Mouse (Mus musculus) forebrain, postnatal 0 days (tissue): Measurements from ENCODE around the gene Fndc8. TPM values are rescaled to one million over a fixed set of nuclear protein-coding genes. Genes with fewer than 3 reads are reported as not detected.

Experiments
- ATAC-seq: fragments of 200-750 bp; cut with Nextera tagmentation; 2 replicates; pipeline ENCODE4 v1.8.0; 2017; ENCODE audit warnings: mild to moderate bottlenecking, moderate library complexity
- DNase-seq: peaks from one replicate; pipeline ENCODE4 v3.0.0-alpha.2; 2015
- H3K27ac ChIP-seq: fragments of 300-500 bp; sonication (generic); 2 replicates; pipeline ENCODE4 v1.5.1; 2014; ENCODE audit warnings: low read depth, mild to moderate bottlenecking, antibody characterized with exemption, low read length, moderate library complexity, mixed read lengths
- H3K27me3 ChIP-seq: fragments of 300-500 bp; sonication (generic); 2 replicates; pipeline ENCODE4 v1.6.1; 2014; ENCODE audit warnings: mild to moderate bottlenecking, low read length, mixed read lengths; ENCODE audit not compliant: insufficient read depth
- H3K36me3 ChIP-seq: fragments of 300-500 bp; sonication (generic); 2 replicates; pipeline ENCODE4 v1.6.1; 2014; ENCODE audit warnings: mild to moderate bottlenecking, moderate library complexity; ENCODE audit not compliant: insufficient read depth
- H3K4me1 ChIP-seq: fragments of 300-500 bp; sonication (generic); 2 replicates; pipeline ENCODE4 v1.6.1; 2014; ENCODE audit warnings: antibody characterized with exemption; ENCODE audit not compliant: insufficient read depth
- H3K4me2 ChIP-seq: fragments of 300-500 bp; sonication (generic); 2 replicates; pipeline ENCODE4 v1.6.1; 2014; ENCODE audit warnings: low read depth, mild to moderate bottlenecking, moderate library complexity
- H3K4me3 ChIP-seq: fragments of 300-500 bp; sonication (generic); 2 replicates; pipeline ENCODE4 v1.5.1; 2014; ENCODE audit warnings: low read depth, low read length, mixed read lengths
- H3K9ac ChIP-seq: fragments of 300-500 bp; sonication (generic); 2 replicates; pipeline ENCODE4 v1.6.1; 2014; ENCODE audit warnings: mild to moderate bottlenecking
- H3K9me3 ChIP-seq: fragments of 300-500 bp; sonication (generic); 2 replicates; pipeline ENCODE4 v1.6.1; 2016; ENCODE audit warnings: low read length
- CTCF ChIP-seq: sonication (generic); IDR thresholded peaks from 2 replicates; pipeline ENCODE4 v1.5.1; 2016; ENCODE audit warnings: antibody characterized with exemption, control low read depth, low read depth
- WGBS: fragments of 180-500 bp; shearing (Covaris S2); extraction: QIAGEN DNeasy Blood & Tissue Kit; methylation state at CpG from one replicate; pipeline ENCODE4 v1.1.7; 2014; 5-methylcytosine and 5-hydroxymethylcytosine counted together
- polyA plus RNA-seq: library from polyadenylated mRNA; unstranded; fragments of >200 nt; fragmentation: Nextera tagmentation; extraction: Ambion mirVana; gene quantifications from 2 replicates; pipeline ENCODE4 v1.2.1, GENCODE M21; 2015
- total RNA-seq: library from RNA; depleted of rRNA; stranded (reverse); fragments of >200 nt; gene quantifications from 2 replicates; pipeline ENCODE4 v1.2.3, GENCODE M21; 2014

Fndc8 gene
- total and polyA plus RNA-seq, 2 experiments from 2014 or later: 0.29 TPM; not detected in 1

DNA sequence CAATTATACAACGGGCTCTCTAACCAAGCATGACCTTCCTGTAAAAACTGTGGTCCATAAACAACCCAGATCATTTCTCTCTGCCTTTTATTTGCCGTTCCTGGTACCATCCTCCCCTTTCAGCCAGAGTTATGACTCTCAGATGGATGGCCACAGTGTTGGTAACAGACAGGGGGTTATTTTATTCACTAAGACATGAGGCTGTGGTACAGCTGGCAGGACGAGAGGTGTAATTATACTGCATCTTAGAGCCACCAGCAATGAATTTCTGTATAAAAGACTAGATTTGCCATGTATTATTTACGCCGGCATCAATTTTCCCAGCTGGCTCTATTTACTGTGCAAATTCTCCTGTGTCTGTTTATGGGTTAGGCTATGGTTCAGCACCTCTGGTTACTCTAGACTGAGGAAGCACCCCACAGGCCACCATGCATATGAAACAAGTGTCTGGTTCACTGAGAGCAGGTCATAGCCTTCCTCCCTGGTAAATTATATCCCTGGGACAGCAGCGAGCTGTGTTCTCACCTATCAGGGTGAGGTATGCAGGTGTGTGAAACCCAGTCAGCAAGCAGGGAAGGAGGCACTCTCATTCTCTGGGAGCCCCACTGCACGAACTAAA is 14.1 kb upstream of the Fndc8 start:
- no peaks in the 10 kb centered on the region for H3K27me3 ChIP-seq
- ATAC-seq (no peak), DNase-seq (no peak)
- no peaks in the 10 kb centered on the region for H3K4me1 ChIP-seq
- H3K27ac ChIP-seq: no peak overlapping the region; the same call in 1 of the 2 replicates
- H3K4me2 ChIP-seq: no peak overlapping the region
- 74% methylated on average over 7 of the region's 7 CpGs for WGBS
- H3K4me3 ChIP-seq: no peak overlapping the region
- no peak overlapping the region for H3K9ac ChIP-seq
- no peak for TF ChIP-seq CTCF
- no peaks in the 10 kb centered on the region for H3K9me3 ChIP-seq
- H3K36me3 ChIP-seq: peaks cover 10% of the 10 kb centered on the region; the same call in 1 of the 2 replicates

DNA sequence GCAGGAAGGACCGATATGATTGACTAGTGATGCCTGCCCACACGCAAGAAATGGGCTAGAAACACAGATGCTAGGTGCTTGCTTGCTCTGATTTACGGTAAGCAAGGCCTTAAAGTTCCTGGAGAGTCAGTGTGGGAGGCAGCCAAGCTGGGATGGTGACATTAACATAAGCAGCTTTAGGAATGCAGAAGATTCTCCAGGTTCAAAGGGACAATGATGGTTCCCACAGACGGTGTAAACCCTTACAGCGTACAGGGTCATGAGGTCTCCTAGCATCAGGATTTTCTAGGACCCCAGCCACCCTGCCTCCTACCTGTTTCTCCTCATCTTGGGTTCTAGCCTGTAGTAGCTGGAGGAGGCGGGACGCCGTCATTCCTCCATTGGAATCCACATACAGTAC is 8.7 kb upstream of the Fndc8 start:
- no peak for ATAC-seq
- WGBS: 77% methylated on average over 8 of the region's 8 CpGs

DNA sequence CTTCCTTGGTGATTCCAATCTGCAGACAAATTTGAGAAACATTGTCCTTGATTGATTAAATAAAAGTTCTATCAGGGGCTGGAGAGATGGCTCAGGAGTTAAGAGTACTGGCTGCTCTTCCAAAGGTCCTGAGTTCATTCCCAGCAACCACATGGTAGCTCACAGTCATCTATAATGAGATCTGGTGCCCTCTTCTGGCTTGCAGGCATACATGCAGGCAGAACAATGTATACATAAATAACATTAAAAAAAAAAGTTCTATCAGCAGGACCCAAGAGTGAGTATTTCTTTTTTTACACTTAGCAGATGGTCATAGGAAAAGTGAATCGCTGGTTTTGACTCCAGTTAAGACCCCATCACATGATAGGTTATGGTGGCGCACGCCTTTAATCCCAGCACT is 5.4 kb upstream of the Fndc8 start:
- Histone ChIP-seq H3K27me3 (no peaks in the 10 kb centered on the region; the same call in 1 of the 2 replicates), H3K9ac (no peak overlapping the region), H3K4me3 (no peak overlapping the region), H3K4me2 (no peak overlapping the region), H3K27ac (no peak overlapping the region), H3K9me3 (no peaks in the 10 kb centered on the region), H3K4me1 (no peaks in the 10 kb centered on the region), H3K36me3 (0 out of 2 replicates have a peak, but pooled peaks cover 7% of the 10 kb centered on the region)
- peak; percentile 56 for TF ChIP-seq CTCF
- ATAC-seq: no peak
- WGBS: 91% methylated on average over 3 of the region's 3 CpGs
- no peak for DNase-seq

More for the DNA sequence above, 8.7 kb upstream of the Fndc8 start:
- Histone ChIP-seq H3K36me3 (peaks cover 13% of the 10 kb centered on the region; the same call in 1 of the 2 replicates), H3K9ac (no peak overlapping the region), H3K9me3 (no peaks in the 10 kb centered on the region), H3K4me1 (no peaks in the 10 kb centered on the region), H3K4me3 (no peak overlapping the region), H3K4me2 (no peak overlapping the region), H3K27ac (no peak overlapping the region), H3K27me3 (no peaks in the 10 kb centered on the region)
- no peak for DNase-seq
- TF ChIP-seq CTCF: no peak

DNA sequence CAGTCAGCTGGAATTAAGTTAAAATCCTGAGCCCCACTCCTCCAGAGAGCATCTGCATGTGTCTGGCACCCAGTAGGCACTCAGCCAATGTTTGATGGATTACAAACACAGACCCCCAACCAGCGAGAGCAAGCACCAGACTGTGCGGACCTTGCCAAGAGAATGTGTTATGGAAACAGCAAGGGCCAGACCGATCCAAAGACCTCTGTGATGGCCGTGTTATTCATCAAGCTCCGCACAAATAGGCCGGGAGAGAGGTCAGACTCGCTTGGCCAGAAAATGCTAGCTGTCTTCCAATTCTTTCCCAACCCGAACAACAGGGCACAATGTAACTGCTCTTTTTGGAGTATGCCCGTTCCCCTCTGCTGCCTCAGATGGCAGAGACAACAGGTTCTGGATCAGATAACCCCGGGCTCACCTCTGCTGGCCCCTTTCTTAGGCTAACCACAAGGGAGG is 3.4 kb upstream of the Fndc8 start:
- no peak overlapping the region; the same call in 1 of the 2 replicates for H3K9ac ChIP-seq

DNA sequence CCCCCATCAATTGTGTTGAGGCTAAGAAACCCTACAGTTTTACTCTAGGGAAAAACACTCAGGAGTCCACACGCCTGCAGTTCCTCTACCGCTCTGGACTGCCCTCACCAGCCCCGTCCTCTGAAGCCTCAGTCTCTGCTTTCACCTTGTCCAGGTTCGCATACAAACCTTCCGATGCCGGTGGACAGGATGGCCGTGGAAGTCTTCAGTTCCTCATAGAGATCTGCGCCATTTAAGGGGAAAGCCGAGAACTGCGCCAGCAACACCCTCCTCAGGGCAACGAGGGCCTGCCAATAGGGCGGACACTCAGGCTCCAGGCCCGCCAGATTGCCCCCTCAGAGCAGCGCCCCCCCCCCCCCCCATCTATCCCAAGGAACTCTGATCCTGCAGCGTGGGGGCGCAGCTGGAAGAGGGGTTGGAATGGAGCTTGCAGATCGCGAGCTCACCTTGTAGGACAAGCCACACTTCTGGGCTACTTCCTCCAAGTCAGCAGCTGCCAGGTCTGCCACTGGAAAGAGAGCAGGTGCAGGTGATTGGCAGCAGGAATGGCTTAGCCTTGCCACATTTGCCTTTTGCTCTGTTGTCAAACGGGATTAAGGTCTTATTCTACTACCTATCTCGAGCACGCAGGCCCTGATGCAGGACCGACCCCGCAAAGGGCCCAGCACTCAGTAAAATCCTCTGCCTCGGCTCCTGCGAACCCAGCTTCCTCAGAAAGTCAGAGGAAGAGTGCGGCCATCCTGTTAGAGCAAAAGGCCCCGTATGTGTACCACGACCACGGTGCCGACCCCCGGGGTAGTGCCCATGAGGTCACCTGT is 2.2 kb upstream of the Fndc8 start:
- H3K9me3 ChIP-seq: no peaks in the 10 kb centered on the region
- H3K36me3 ChIP-seq: no peaks in the 10 kb centered on the region
- no peaks in the 10 kb centered on the region; the same call in none of the 2 replicates for H3K27me3 ChIP-seq
- H3K9ac ChIP-seq: peak overlapping the region; percentile 63
- ATAC-seq (peak; percentile 28), DNase-seq (peak; percentile 55)
- WGBS: 2% methylated on average over 31 of the region's 31 CpGs
- H3K4me3 ChIP-seq: peak overlapping the region; percentile 65
- H3K4me2 ChIP-seq: peak overlapping the region; percentile 90
- TF ChIP-seq CTCF: no peak
- no peaks in the 10 kb centered on the region for H3K4me1 ChIP-seq
- H3K27ac ChIP-seq: peak overlapping the region; percentile 54; the same call in 1 of the 2 replicates

More for the DNA sequence above, 3.4 kb upstream of the Fndc8 start:
- H3K4me1 ChIP-seq: no peaks in the 10 kb centered on the region
- peak; percentile 36 for ATAC-seq
- H3K27me3 ChIP-seq: no peaks in the 10 kb centered on the region; the same call in none of the 2 replicates
- H3K9me3 ChIP-seq: no peaks in the 10 kb centered on the region
- no peak for TF ChIP-seq CTCF
- DNase-seq: peak; percentile 58
- H3K27ac ChIP-seq: no peak overlapping the region
- H3K4me3 ChIP-seq: no peak overlapping the region
- H3K36me3 ChIP-seq: no peaks in the 10 kb centered on the region
- H3K4me2 ChIP-seq: peak overlapping the region; percentile 90
- WGBS: 30% methylated on average over 10 of the region's 10 CpGs

DNA sequence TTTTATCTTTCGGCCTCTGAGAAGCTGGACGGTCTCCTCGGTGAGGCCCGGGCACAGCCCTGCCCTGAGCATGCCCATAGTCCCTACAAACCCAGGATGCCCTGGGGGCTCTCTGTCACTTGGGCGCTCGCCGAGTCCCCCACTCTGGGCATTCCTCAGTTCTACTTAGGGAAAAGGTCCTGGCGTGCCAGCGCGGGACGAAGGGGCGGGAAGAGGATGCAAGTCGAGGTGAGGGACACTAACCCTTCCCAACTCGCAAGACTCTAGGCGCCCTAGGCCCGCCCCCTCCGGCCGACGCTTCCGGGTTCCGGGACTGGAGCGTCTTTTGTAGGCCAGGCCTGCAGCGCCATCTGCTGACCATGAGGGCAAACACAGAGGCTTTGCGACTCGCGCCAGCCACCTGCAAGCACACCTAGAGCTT is 1.6 kb upstream of the Fndc8 start, which contains the start of gene Rad51d:
Gene Rad51d, minus strand, starts transcription at position 273 of the 421 bp plus-strand sequence.
- no peaks in the 10 kb centered on the region for H3K36me3 ChIP-seq
- H3K27me3 ChIP-seq: no peaks in the 10 kb centered on the region; the same call in none of the 2 replicates
- TF ChIP-seq CTCF: peak; percentile 94
- H3K9me3 ChIP-seq: no peaks in the 10 kb centered on the region
- H3K27ac ChIP-seq: peak within 1 kb of the TSS; percentile 54; the same call in 1 of the 2 replicates
- peak within 1 kb of the TSS; percentile 63 for H3K9ac ChIP-seq
- H3K4me1 ChIP-seq: no peaks in the 10 kb centered on the region
- peak within 1 kb of the TSS; percentile 65 for H3K4me3 ChIP-seq
- H3K4me2 ChIP-seq: peak within 1 kb of the TSS; percentile 90
- WGBS: under 1% methylated on average over 26 of the region's 26 CpGs
- ATAC-seq (peak; percentile 93), DNase-seq (peak; percentile 94)
